Mouse (Mus musculus) embryonic facial prominence, embryonic 11.5 days (tissue): ENCODE results near the gene Mlph. TPM values are rescaled to one million over a fixed set of nuclear protein-coding genes. Genes with fewer than 3 reads are reported as not detected.

Experiments used
- ATAC-seq: fragments of 200-750 bp; cut with Nextera tagmentation; replicated peaks from 2 replicates; pipeline ENCODE4 v1.8.0; 2017; ENCODE audit warnings: low read depth; ENCODE audit not compliant: insufficient number of reproducible peaks, low FRiP score, low TSS enrichment
- DNase-seq: peaks from one replicate; pipeline ENCODE4 v3.0.0-alpha.2; 2015; ENCODE audit warnings: low spot score
- H3K27ac ChIP-seq: fragments of 300-500 bp; sonication (generic); replicated peaks from 2 replicates; pipeline ENCODE4 v1.5.1; 2014; ENCODE audit warnings: mild to moderate bottlenecking, low read depth, low read length, control low read depth
- H3K27me3 ChIP-seq: fragments of 300-500 bp; sonication (generic); 2 replicates; pipeline ENCODE4 v1.6.1; 2014; ENCODE audit warnings: mild to moderate bottlenecking, low read length, moderate library complexity, mixed read lengths; ENCODE audit not compliant: control insufficient read depth, insufficient read depth
- H3K36me3 ChIP-seq: fragments of 300-500 bp; sonication (generic); replicated peaks from 2 replicates; pipeline ENCODE4 v1.6.1; 2014; ENCODE audit warnings: low read depth, mild to moderate bottlenecking, low read length, moderate library complexity, mixed read lengths; ENCODE audit not compliant: control insufficient read depth, insufficient read depth
- H3K4me1 ChIP-seq: fragments of 300-500 bp; sonication (generic); 2 replicates; pipeline ENCODE4 v1.6.1; 2014; ENCODE audit warnings: low read length, mixed read lengths; ENCODE audit not compliant: control insufficient read depth, insufficient read depth
- H3K4me2 ChIP-seq: fragments of 300-500 bp; sonication (generic); 2 replicates; pipeline ENCODE4 v1.6.1; 2014; ENCODE audit warnings: low read depth, mild to moderate bottlenecking, control low read depth, low read length, moderate library complexity
- H3K4me3 ChIP-seq: fragments of 300-500 bp; sonication (generic); 2 replicates; pipeline ENCODE4 v1.5.1; 2014; ENCODE audit warnings: low read depth, low read length, control low read depth
- H3K9ac ChIP-seq: fragments of 300-500 bp; sonication (generic); replicated peaks from 2 replicates; pipeline ENCODE4 v1.6.1; 2014; ENCODE audit warnings: mild to moderate bottlenecking, control low read depth, low read length
- H3K9me3 ChIP-seq: fragments of 300-500 bp; sonication (generic); replicated peaks from 2 replicates; pipeline ENCODE4 v1.6.1; 2016; ENCODE audit warnings: mild to moderate bottlenecking, low read length, inconsistent platforms, mixed read lengths; ENCODE audit not compliant: control insufficient read depth
- WGBS: fragments of 180-500 bp; shearing (Covaris S2); extraction: QIAGEN DNeasy Blood & Tissue Kit; methylation state at CpG from one replicate; pipeline ENCODE4 v1.1.7; 2014; 5-methylcytosine and 5-hydroxymethylcytosine counted together
- polyA plus RNA-seq: library from polyadenylated mRNA; unstranded; fragments of >200 nt; fragmentation: Nextera tagmentation; extraction: Ambion mirVana; gene quantifications from 2 replicates; pipeline ENCODE4 v1.2.1, GENCODE M21; 2014

Gene Mlph
- polyA plus RNA-seq, 1 experiment from 2014 or later = 0.07 TPM

DNA sequence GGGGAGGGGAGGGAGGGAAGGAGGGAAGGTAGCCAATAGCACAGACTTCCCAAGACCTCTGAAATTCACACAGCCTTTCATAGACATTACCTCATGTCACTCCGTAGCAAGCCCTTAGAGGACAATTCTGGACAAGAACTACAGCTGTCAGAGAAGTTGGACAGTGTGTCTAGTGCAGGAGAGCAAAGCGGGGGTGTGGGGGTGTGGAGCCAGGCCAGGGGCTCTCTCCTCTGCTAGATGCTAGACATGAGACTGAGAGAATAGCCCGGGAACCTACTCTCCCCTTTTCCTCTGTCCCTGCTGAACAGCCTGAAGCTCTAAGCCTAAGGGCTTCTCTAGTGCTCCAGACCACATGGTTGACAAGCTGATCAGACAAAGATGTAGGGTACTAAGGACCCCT, 19.9 kb upstream of the Mlph start:
- WGBS = 82% methylated on average over 3 of the region's 3 CpGs
- no peak overlapping the region for H3K27ac ChIP-seq
- H3K4me2 ChIP-seq = no peak overlapping the region
- DNase-seq = no peak
- H3K4me1 ChIP-seq = no peaks in the 10 kb centered on the region
- no peak for ATAC-seq
- no peaks in the 10 kb centered on the region for H3K36me3 ChIP-seq
- H3K27me3 ChIP-seq = no peaks in the 10 kb centered on the region
- no peak overlapping the region for H3K4me3 ChIP-seq
- no peaks in the 10 kb centered on the region for H3K9me3 ChIP-seq
- H3K9ac ChIP-seq = no peak overlapping the region

DNA sequence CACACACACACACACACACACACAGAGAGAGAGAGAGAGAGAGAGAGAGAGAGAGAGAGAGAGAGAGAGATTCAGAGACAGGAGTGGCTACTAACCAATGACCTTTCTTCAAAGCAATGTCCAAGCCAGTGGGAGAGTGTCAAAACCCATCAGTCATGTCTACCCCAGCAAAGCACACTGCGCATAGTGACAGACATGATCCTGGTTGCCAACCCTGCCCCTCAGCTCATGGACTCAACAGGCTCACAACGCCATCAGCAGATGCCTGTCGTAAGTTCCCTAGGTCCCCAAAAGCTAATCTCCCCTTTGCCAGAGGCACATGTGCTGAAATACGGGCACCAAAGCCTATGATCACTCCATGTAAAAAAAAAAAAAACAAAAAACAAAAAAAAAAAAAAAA, 18.6 kb upstream of the Mlph start:
- H3K4me3 ChIP-seq = no peak overlapping the region
- DNase-seq = no peak
- WGBS = 96% methylated on average over 4 of the region's 4 CpGs

DNA sequence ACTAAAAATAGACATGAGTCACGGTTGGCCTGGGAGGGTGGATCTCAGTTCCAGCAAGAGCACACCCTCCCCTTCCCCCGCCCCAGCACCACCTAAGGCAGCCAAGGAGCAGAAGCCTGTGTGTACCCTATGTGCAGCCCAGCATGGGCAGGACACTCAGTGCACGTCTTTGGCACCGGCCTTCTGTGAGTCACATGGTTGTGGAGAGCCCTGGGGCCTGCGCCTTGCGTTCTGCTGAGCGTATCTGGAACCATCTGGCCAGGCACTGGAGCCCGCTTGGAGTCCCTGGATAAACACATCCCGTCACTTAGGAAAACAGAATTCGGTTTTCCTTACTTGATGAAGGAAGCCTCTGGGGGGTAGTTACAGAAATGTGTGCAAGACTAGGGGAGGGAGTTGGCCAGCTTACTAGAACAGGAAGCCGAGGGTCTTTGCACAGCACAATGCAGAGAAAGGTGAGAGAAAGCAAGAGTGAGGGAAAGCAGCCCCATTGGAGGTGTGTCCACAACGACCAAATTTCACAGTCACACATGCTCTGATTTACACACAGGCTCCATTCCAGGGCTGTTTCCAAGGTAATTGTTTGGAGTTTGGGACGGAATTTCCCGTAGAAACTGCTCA, 18.0 kb upstream of the Mlph start:
- ATAC-seq (peak; percentile 48; the same call in 1 of the 2 replicates), DNase-seq (peak; percentile 56)
- Histone ChIP-seq H3K27ac (no peak overlapping the region), H3K4me1 (no peaks in the 10 kb centered on the region), H3K4me2 (no peak overlapping the region), H3K9ac (no peak overlapping the region), H3K27me3 (no peaks in the 10 kb centered on the region), H3K4me3 (no peak overlapping the region), H3K9me3 (no peaks in the 10 kb centered on the region), H3K36me3 (no peaks in the 10 kb centered on the region)
- WGBS = 44% methylated on average over 14 of the region's 14 CpGs

More for the DNA sequence above, 18.6 kb upstream of the Mlph start:
- Histone ChIP-seq H3K27ac (no peak overlapping the region), H3K4me1 (no peaks in the 10 kb centered on the region), H3K9me3 (no peaks in the 10 kb centered on the region), H3K36me3 (no peaks in the 10 kb centered on the region), H3K27me3 (no peaks in the 10 kb centered on the region), H3K4me2 (no peak overlapping the region), H3K9ac (no peak overlapping the region)
- ATAC-seq = no peak

DNA sequence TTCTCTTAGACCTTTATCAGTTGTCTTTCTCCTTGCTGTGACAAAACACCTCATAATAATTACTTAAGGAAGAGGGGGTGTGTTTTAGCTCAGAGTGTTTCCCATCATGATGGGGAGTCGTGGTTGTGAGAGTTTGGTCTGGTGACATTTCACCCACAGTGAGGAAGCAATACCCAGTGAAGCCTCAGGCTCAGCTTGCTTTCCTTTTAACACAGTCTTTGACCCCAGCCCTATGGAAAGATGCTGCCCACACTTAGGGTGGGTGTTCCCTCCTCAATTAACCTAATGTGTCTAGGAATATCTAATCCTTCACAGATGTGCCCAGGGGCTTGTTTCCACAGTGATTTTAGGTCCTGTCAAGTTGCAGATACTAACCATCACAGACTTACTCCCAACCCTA, 16.9 kb upstream of the Mlph start:
- ATAC-seq = no peak
- no peak for DNase-seq
- H3K27ac ChIP-seq = no peak overlapping the region
- H3K9ac ChIP-seq = no peak overlapping the region
- no peaks in the 10 kb centered on the region for H3K36me3 ChIP-seq
- 27% methylated on average over 1 of the region's 1 CpGs for WGBS
- H3K4me3 ChIP-seq = no peak overlapping the region
- no peaks in the 10 kb centered on the region for H3K27me3 ChIP-seq
- no peak overlapping the region for H3K4me2 ChIP-seq
- H3K4me1 ChIP-seq = no peaks in the 10 kb centered on the region
- H3K9me3 ChIP-seq = no peaks in the 10 kb centered on the region

DNA sequence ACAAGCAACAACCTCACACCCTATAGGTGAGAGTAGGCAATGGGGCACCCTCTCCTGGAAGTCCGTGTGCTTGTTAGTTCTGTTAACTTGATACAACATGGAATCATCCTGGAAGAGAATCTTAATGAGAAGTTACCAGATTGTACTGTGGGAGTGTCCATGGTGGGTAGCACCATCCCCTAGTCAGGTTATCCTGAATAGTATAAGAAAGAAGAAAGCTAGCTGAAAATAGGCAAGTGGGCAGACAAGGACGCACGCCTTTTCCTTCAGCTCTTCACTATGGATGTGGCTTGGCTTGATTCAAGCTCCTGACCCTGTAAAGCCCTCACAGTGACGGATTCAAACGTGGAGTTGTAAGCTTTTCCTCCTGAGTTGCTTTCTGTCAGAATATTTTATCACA, 15.1 kb upstream of the Mlph start:
- Histone ChIP-seq H3K27me3 (no peaks in the 10 kb centered on the region), H3K27ac (no peak overlapping the region), H3K9ac (no peak overlapping the region), H3K4me3 (no peak overlapping the region), H3K4me2 (no peak overlapping the region), H3K4me1 (no peaks in the 10 kb centered on the region), H3K9me3 (no peaks in the 10 kb centered on the region), H3K36me3 (no peaks in the 10 kb centered on the region)
- ATAC-seq (no peak), DNase-seq (no peak)
- 91% methylated on average over 5 of the region's 5 CpGs for WGBS

DNA sequence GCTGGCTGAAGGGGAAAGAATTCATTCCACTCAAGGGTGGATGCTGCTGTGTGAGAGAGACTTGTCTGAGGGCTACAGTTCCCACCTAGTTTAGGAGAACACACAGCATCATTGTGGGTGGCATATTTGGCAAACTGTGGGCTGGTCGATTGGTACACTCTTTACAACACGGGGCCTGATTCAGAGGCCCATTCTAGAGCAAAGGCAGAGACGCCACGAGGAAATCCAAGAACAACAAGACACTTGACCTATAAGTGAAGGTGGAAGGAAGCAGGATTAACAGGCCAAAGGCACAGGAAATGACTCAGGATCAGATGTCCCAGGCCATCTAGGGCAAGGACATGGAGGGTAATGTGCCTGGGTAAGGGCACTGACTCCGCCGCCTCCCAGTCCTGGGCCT, 14.5 kb upstream of the Mlph start:
- Histone ChIP-seq H3K4me3 (no peak overlapping the region), H3K27ac (no peak overlapping the region), H3K9ac (no peak overlapping the region), H3K4me2 (no peak overlapping the region), H3K4me1 (no peaks in the 10 kb centered on the region), H3K36me3 (no peaks in the 10 kb centered on the region), H3K27me3 (no peaks in the 10 kb centered on the region), H3K9me3 (no peaks in the 10 kb centered on the region)
- DNase-seq (no peak), ATAC-seq (no peak)
- 53% methylated on average over 6 of the region's 6 CpGs for WGBS

DNA sequence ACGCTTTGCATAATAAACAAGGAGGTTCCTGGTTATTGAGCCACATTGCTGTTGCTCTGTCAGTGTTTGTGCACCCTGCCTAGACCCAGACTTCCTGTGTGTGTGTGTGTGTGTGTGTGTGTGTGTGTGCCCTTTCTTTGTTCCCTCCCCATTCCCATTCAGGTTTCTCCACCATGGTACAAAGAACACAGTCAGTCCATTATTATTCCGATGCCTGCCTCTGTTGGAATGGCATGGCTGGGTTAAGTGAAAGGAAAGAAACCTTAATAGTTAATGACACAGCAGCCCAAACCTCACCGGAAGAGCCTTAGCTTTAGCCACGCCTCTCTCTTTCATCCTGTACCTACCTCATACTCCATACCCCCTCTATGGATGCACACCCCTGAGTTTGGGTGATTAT, 13.6 kb upstream of the Mlph start:
- no peak overlapping the region for H3K4me2 ChIP-seq
- no peak overlapping the region for H3K9ac ChIP-seq
- no peaks in the 10 kb centered on the region for H3K36me3 ChIP-seq
- no peak for DNase-seq
- ATAC-seq = no peak
- H3K4me3 ChIP-seq = no peak overlapping the region
- 77% methylated on average over 4 of the region's 4 CpGs for WGBS
- H3K9me3 ChIP-seq = no peaks in the 10 kb centered on the region
- no peak overlapping the region for H3K27ac ChIP-seq
- no peaks in the 10 kb centered on the region for H3K4me1 ChIP-seq
- H3K27me3 ChIP-seq = no peaks in the 10 kb centered on the region

DNA sequence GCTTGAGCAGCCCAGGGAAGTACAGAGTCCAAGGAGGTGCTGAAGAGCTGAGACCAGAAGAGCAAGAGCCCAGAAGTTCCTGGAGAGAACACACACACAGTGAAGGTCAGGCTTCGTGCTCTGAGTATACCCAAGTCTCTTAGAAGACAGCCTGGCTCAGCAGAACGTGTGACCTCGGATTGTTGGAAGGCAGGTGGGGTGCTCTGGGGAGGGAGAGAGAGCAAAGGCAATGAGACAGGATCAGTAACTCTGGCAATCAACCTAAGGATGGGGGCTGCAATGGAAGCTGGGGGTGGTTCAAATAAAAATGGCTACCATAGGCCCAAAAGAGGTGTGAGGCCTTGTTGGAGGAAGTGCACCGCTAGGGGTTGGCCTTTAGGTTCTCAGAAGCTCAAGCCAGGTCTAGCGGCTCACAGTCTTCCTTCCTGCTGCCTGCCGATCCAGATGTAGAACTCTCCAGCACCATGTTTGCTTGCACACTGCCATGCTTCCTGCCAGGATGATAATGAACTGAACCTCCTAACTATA, 13.1 kb upstream of the Mlph start:
- Histone ChIP-seq H3K4me2 (no peak overlapping the region), H3K4me1 (no peaks in the 10 kb centered on the region), H3K27ac (no peak overlapping the region), H3K4me3 (no peak overlapping the region), H3K9ac (no peak overlapping the region), H3K36me3 (no peaks in the 10 kb centered on the region), H3K27me3 (no peaks in the 10 kb centered on the region), H3K9me3 (no peaks in the 10 kb centered on the region)
- ATAC-seq (no peak), DNase-seq (no peak)
- WGBS = 86% methylated on average over 6 of the region's 6 CpGs
